Mouse (Mus musculus) adrenal gland, adult 18-20 months (tissue): ENCODE results near the gene Zbtb17. TPM values are rescaled to one million over a fixed set of nuclear protein-coding genes. Genes with fewer than 3 reads are reported as not detected.
A peak's percentile ranks its signal among the peaks of the same experiment; 100 is the strongest.

Experiments used
- DNase-seq, 2 experiments: peaks; one replicate each; pipeline ENCODE4 v3.0.0; 2021 to 2022; ENCODE audit warnings: low spot score in 2 of 2
- total RNA-seq, 2 experiments: library from RNA; stranded (reverse); gene quantifications; 1 replicate in 1 of 2; 2 replicates in 1 of 2; pipeline ENCODE4 v1.2.3; 2021

Zbtb17 gene
- total RNA-seq, 2 experiments from 2014 or later = 18.6 to 20.5 TPM

DNA sequence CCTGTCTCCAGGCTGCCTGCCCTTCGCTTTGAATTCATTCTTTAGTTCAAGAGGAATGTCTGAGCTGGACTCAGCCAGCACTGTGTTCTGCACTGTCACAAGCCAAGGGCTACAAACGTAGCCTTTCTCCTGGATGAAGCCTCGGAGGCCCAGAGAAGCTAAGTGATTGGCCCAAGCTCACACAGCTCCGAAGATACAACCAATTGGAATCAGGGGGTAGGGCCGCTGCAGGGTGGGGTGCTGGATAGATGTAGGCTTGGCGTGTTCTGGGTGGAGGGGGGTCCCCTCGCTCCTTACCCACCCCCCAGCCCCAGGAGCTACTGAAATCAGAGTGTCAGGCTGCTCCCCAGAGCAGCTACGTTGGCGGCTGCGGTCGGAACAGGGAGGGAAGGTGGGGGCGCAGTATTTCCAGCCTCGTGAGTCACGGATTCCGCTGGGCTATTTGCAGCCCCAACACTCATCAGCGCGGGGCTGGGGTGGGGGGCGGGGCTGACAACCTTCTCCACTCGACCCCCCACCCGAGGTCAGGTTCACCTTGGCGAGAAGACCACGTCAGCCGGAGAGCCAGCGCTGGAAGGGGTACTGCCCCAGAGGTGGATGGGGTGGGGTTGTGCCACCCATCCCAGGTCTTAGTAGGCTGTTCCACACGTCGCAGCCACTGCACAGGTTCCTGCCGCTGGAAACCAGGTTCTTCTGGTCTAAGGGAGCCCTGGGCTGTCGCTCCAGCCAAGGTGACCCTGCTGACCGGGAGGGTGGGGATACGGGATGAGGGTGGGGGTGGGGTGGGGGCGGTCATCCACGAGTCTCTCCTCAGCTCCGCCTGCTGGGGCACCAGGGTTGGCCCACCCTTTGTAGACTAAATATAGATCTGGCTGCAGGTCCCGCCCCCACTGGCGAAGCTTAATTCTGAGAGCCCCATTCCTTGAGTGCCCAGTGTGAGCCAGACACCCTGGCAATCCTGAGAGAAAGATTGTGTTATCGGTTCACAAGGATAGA lies 18.7 kb upstream of the Zbtb17 start:
- no peak for DNase-seq

DNA sequence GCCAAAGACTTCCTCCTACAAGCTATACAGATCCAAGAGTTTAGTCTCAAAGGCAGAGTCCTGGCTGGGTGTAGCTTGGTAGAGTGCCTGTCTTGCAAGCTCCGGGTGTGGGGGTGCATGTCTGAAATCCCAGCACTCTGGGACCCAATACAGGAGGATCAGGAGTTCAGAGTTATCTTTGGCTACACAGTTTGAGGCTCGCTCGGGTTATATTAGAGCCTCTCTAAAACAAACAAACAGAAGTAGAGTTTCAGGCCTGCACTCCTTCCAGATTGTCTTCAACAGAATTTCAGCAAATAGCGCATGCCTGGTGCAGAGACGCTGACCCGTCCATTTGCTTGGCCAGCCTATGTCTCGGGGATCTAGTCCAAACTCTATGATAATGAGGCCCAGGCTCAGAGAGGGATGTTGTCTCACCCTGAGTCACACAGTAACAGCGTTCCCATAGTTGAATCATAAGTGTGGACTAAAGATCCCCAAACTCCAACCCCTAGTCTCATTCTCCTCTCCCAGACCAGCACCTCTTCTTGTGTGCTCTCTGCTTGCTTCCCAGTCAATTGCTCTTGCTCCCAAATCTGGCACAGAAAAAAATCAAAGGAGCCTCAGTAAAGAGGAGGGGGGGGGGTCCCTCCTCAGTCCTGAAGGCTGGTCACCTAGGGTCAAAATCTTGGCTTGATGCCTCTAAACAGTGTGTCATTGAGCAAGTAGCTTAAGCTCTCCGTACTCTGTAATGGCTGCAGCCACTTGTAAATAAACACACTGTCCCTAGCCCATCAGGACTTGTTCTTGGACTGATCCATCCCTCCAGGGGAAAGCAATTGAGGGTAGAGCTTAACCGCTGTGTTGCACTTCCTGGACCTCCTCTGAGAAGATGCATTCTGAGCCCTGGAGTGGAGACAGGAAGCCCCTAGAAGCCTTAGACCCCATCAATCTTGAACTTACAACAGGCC lies 17.4 kb upstream of the Zbtb17 start:
- DNase-seq = no peak

DNA sequence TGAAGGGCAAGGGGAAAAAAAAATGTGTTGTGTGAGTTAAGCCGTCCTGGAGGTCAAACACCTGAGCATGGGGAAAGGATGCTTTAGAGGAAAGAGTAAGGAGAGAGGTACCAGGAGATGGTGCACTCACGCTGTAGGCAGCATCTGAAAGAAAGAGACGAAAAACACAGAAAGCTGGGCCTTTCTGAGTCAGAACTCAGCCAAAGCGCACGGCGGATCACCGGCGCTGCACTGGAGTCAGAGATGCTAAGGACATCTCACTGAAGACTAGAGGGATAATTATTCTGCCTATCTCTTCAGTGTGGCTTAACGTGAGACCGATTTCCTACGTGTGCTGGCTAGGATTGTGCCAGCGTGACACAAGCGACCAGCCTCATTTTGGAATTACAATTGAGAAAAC lies 16.5 kb upstream of the Zbtb17 start:
- DNase-seq = no peak

DNA sequence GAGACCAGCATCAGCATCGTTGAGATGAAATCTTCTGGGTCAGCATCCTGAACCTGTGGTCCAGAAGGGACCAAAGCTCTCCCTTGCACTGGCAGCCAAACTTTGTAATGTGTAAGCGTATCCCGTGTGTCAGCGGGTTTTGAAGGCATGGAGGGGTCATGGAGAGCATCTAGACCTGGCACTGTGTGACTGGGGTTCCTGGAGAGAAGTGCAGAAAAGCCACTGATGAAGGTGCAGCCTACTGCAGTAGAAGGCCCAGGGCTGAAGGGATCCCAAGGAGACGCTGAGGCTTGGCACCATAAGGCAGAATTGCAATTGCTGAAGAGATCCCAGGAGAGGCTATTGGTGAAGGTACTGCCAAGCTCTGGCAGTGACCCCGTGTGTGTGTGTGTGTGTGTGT lies 15.1 kb upstream of the Zbtb17 start:
- DNase-seq = no peak

DNA sequence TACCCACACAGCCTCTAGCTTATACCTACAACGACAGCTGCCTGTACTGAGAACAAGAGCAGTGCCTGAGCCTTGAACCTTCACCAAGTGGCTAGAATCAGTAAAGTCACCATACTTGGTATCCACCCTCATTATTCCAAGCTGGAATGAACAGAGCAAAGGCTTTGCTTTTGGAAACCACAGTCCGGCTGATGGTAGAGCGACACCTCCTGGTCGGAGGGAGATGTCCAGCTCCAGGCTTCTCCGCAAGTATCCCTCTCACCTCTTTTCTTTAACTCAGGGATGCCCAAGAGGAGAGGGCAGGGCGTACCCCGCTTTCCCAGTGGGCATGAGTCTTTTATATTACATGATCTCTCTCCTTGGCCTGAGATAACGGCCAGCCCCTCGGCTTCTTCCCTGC lies 14.6 kb upstream of the Zbtb17 start:
- DNase-seq = no peak

DNA sequence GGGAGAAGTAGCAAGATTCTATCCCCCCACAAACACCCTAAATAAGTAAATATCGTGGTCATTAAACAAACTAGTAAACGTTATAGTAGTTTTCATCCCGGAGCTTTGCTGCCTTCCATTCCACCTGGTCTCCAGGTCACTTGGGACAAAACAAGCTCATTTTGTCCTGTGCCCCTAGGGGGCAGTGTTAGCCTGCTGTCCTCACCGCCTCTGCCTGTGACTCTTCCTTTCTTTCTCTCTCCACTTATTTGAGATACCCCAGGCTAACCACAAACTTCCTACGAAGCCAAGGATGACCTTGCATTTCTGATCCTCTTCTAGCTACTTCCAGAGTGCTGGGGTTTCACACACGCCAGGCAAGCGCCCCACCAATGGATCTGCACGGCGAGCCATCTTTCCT lies 13.5 kb upstream of the Zbtb17 start:
- DNase-seq = peak; percentile 77 to 79

DNA sequence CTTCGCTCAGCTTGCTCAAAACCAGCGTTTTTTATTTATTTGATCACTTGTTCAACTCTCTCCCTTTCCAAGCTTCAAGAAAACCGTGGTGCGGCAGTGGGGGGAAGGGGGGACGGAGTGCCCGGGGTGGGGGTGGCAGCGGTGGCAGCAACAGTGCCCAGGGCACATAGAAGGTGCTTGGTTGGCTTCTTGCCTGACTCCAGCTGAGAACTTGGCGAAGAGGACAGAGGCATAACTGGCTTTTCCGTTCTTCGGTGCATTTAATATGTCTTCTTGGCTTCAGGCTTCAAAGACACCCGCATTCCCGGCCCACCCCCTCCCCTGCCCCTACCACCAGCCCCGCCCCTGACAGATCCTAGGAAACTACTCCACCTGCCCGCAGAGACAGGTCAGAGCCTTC lies 11.8 kb upstream of the Zbtb17 start:
- no peak for DNase-seq

DNA sequence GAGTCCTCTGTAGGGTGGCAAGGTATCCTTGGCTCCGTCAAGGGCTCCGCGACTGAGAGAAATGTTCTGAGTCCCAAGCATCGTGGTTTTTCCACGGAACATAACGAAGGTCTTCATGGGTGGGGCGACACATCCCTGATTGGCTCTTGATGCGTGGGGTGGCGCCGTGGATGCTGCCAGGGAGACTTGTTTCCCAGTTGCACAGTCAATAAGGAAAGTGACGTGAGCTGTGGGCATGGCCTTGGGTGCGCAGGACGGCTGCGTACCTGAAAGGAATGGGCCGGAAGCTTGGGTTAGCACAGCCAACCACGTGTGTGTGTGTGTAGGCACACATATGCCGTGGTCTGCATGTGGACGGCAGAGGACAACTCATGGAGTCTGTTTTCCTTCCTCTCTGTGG lies 11.3 kb upstream of the Zbtb17 start:
- no peak for DNase-seq

DNA sequence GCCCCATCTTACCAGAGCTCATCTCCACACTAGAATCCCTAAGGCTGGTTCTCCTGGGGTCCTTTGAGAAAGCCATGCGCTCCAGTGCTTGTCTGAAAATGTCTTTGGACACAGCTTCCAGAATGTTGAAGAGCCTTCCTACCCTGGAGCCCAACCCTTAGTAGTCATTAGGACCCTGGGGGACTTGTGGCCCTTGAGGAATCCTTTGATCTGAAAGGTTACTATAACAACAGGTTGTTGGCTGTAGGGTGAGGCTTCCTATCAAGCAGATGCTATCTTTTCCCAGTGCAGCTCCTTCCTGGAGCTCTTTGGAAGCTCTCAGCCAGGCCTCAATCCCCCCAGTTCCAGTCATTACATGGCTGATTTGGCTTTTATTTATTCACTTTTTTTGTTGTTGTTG lies 8.5 kb upstream of the Zbtb17 start, which contains the start of gene Srarp:
Gene Srarp, minus strand, starts transcription at position 132 of the 400 bp plus-strand sequence.
- DNase-seq = no peak

DNA sequence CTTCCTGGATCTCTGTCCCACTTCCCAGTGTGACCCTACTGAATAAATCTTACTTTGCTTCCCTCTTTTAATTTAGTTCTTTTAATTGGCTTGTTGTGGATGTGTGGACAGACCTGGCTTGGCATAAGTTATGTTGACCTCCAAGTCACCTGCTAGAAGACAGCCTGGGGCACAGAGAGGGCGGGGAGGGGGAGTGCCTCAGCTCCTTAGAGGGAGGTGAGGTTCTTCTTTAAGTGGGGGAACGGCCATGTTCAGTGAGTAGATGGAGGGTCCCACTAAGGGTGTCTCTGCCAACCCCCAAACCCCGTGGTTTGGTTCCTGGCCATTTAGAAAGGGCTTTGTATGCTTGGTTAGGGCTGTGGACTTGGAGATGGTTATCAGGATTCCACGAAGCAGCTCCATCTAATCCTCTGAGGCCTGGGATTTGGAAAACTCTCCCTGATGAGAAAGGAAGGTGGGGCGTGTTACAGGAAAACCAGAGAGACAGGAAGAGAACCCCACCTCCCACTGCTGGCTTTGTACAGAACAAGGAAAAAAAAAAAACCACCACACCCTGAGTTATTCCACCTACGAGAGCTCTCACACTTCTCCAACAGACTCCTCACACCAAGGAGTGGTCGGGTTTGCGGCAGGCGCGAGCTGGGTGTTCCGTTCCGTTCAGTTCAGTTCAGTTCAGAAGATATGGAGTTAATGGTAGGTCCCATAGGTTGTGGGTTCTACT lies 5.2 kb upstream of the Zbtb17 start:
- DNase-seq = no peak

DNA sequence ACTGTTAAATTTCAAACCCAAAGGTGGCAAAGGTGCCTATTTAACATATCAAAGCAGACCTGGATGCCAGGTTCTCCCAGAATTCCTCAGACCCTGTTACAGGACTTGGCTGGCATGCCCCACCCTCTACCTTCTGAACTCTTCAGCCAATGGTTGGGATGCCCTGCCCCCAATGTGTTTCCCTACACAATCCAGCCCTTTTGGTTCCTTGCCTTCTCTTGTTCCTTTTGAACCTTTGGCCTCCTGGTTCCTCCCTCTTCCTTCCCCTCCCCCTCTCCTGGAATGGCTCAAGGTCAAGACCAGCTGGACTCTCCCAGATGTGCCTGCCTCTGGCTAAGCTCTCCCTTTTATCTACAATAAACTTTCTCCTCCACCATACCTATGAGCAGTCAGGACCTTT lies 3.6 kb upstream of the Zbtb17 start:
- no peak for DNase-seq

DNA sequence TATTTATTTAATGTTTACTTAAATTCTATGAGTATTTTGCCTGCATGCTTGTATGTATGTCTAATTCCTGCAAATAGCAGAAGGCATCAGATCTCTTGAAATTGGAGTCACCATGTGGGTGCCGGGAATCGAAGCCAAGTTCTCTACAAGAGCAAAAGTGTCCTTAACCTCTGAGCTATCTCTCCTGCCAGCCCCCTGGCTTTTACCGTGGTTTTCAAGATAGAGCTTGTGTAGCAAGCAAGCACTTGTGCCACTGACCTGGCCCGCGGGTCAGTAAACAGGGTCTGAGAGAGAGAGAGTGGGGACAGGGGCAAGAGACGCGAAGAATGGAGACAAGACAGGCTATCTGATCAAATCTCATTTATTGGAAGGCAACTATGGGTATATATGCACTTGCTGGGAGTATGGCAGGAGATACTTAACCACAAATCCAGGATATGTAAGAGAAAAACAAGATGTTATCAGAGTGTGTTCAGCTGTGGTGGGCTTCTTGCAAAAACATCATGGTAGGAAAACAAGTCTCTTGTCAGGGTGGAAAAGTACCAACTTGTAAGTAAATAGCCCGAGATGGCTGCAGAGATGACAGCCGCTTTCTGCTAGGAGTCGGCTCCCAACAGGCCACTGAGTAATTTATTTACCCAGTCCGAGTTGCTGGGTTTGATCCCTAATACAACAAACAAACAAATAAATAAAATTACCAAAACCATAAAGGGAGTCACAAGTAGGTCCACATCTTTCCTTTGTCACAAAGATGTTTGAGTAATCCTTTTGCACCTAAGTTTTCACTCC lies 619 bp upstream of the Zbtb17 start:
- DNase-seq = no peak

DNA sequence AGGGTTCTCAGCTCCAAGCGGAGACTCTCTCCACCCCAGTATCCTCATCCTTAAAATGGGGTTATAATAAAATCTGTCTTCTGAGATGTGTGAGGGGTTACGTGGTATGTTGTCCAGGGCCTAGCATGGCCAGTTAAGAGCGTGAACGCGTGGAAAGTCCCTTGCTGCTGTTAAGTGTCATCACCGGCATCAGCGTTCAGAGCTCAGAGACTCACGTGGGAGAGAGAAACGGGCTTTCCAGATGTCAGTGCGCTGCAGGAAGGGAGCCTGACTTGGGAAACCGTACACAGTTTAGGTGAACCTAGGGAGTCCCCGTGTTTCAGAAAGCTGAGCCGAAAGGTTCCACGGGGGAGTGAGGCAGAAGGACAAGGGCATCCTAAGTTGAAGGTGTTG lies 870 bp downstream of the Zbtb17 start:
- no peak for DNase-seq

DNA sequence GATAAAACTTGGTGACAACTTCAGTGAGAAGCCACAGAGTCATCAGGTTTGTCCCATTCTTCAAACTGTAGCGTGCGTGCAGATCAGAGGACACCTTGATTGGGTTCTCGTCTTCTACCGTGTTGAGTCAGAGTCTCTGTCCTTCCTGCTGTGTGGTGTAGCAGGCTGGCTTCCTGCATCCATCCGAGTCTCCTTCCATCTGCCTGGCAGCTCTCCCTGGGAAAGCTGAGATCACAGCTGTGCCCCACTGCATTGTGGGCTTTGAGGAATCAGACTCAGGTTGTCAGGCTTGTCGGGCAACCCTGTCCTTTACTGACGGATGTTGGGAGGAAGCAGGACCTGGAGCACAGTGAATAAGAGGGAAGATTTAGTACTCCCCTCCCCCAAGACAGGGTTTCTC lies 1.8 kb downstream of the Zbtb17 start:
- DNase-seq = no peak

DNA sequence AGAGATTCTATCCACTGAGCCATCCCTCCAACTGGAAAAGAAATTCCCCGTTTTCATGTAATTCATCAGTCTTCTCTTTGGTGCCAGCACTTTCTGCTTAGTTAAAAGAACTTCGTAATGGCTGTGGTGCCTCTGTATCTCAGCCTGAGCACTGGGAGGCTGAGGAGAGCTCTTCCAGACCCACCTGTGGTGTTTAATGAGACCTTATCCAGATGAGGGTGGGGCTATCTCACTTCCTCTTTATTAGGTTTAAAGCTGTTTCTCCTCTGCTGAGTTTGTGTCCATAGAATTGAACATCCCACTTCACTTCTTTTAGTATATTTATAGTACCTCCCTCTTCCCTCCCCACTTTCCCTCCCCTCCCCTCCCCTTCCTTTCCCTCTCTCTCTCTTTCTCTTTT lies 6.8 kb downstream of the Zbtb17 start:
- DNase-seq = no peak

DNA sequence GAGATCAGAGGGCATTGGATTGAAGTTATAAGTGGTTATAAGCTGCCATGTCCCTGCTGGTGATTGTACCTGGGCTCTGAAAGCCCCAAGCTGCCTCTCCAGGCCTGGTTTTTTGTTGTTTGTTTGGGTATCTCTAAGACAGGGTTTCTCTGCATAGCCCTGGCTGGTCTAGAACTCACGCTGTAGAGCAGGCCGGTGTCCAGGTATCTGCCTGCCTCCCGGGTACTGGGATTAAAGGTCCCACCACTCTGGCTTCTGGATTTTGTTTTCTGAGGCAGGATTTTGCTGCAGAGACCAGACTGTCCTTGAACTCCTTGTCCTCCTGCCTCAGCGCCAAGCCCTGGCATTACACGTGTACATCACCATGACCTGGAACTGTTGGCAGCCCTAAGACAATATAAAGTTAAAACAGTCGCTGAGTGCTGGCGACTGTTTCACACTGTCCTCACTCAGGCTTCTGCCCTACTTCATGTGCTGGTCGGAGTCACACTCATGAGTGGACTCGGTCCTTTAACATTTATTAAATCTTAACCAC lies 7.5 kb downstream of the Zbtb17 start:
- no peak for DNase-seq

DNA sequence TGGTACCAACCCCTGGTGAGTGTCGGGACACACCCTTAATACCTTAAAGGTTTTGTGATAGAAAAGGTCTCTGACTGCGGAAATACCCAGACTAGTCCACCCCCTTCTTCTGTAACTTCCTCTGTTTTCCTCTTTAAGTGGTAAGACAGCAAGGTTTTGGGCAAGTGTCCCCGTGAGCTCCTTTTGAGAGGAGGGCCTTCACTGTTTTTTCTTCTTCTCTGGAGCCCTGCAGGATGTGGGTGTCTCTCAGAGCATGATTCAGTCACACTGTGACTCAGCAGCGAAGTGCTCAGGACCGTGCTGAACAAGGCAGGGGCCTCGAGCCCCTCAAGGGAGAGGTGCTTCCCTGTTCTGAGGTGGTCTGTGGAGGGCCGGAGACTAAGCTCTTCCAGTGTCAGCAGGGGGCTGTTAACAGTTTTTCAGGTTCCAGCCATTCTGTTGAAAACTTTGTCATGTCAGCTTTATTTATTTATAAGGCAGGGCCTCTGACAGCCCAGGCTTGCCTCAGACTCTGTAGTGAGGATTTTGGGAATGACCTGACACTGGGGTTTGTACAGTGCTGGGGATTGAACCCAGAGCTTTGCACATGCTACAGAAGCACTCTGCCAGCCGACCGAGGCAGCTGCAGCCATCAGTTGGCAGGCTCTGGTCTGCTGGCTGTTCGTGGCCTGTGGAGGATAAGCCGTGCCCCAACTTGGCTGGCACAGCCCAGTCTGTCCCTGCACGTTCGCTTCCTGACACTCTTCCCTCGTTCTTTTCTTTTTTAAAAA lies 10.3 kb downstream of the Zbtb17 start:
- DNase-seq = no peak

DNA sequence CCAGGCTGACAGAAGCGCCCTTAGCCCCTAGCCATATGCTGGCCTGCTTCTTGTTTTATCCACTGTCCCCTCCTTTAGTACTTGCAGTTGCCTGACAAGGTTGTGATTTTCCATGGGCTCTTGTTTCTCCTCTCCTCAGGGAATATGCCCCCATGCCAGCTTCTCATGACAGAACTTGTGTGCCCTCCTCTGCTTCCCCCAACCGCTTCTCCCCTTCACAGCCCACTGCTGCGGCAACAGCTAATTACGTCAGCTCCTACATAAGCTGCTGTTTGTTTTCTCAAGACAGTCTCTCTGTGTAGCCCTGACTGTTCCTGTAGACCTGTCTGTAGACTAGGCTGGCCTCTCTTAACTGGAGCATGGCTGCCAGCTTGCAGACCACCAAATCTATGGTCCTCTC lies 11.1 kb downstream of the Zbtb17 start:
- no peak for DNase-seq

DNA sequence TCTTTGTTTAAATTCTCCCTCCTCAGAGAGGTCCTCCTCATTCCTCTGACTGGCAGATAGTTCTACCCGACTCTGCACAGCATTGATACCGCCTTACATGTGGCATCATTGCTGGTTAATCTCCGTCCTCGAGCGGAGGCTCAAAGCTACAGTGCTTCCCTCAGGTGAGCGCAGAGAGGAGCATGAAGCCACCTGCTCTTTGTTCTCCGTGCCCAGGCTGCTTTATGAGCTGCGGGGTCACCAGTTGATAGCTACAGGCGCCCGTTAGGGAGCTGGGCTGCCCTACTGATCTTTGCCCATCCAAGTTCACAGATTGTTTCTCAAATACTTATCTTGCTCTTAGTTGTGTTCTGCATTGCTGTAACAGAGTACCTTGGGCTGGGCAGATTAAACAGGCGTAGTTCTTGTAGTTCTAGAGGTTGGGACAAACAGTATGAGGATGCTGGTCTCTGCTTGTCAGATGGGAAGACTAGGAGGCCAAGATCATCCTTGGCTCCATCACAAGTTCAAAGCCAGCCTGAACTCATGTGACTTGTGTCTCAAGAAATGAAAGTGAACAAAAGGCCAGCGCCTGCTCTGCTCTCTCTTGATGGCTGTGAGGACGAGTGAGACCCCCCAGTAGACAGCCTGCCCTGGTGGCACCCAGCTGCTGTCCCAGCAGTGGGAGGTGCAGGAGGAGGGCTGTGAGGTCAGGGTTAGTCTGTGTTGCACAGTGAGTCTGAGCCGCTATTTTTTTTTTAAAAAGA lies 11.9 kb downstream of the Zbtb17 start:
- DNase-seq = no peak
